Mouse (Mus musculus) ovary, adult 2 months (tissue): Measurements from ENCODE around the gene Mrpl9. TPM values are rescaled to one million over a fixed set of nuclear protein-coding genes. Genes with fewer than 3 reads are reported as not detected.

Source experiments
- polyA plus RNA-seq: library from polyadenylated mRNA; depleted of rRNA; stranded (reverse); fragments of >200 nt; gene quantifications from 2 replicates; pipeline ENCODE4 v1.2.3, GENCODE M21; 2012; rRNA removed

Mrpl9 gene
- 26.6 and 33.9 TPM in 2 replicates for polyA plus RNA-seq

GRCm38 (mm10) chr3:94442951-94443596 is at the start of gene Mrpl9:
TSS of gene Mrpl9 (plus strand) at chr3:94443318.

DNA sequence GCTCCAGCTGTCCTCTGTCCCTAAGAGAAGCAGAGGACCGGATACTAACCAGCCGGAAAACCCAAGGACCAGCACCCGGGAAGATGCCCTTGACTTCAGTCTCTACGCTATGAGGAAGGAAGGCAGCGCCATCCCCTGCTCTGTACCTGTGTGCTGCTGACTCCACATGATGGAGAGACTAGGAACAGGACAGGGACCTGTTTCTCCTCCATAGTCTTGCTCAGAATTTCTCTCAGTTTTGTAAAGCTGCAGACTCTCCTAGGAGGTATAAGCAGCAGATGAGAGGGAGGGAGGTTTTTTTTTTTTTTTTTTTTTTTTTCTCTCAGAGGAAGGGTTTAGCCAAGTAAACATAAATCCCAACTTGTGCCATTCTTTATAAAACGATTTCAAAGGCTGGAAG is 44.9 kb upstream of the Mrpl9 start, which contains the start of gene Lingo4:
Gene Lingo4 (plus strand): TSS at position 301 of the 400 bp plus-strand sequence.

DNA sequence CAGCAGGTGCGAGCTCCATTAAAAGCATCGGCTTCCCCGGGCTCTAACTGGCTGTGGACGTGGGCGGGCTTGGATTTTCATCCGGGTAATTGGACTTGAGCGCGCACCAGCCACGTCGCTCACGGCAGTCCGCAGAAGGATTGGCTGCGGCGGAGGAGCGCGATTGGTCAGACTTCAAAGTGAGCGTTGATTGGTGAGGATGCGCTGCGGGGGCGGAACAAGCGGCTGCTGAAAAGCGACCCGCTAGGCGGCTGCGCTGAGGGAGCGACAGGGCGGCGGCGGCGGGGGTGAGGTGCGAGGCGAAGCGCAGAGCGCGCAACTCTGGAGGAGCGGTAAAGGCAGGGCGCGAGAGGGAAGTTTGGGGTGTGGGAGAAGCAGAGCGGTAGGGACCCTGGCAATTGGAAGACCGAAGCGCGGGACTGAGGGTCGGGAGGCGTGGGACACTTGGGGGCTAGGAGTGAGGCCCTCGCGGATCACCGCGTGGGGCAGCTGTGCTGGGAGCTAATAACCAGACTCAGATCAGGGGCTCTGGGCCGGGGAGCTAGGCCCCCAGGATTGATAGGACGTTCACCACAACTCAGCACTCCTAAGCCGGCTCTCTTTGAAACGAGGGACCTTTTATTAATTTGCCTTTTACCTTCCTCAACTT is 30.0 kb upstream of the Mrpl9 start, which contains the start of gene Tdrkh:
Gene Tdrkh (plus strand): TSS at position 243 of the 649 bp plus-strand sequence.

GRCm38 (mm10) chr3:94443597-94443964 is 463 bp downstream of the Mrpl9 start, which contains the start of gene Oaz3:
TSS of gene Oaz3 (minus strand) at chr3:94443915.

GRCm38 (mm10) chr3:94477981-94478422 is 34.9 kb downstream of the Mrpl9 start, which contains the start of gene Celf3:
TSS of gene Celf3 (plus strand) at chr3:94478295.

DNA sequence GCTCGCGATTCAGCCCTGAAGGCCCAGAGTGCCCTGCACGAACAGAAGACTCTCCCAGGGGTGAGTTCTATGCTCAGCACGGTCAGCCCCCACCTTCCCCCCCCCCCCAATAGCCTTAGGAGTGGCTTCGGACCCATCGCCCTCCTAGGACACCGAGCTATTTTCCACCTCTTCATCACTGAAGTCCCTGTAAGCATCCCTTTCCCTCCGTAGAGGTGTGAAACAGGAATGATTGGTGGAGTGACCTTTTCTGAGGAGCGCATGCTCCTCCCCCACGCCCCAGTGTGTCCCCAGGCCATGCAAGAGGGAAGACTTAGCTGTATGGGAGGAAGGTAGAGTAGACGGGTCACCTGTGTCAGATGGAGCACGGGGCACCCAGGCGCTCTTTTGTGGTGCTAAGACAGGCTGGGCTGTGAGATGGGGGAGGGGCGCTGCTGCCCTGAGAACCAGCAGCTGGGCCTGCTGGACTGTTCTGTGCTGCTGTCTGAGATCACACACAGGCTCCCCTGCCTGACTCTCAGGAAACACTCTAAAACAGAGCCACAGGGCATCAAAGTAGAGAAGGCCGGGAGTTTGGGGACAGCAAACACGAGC is 37.3 kb downstream of the Mrpl9 start, which contains the start of gene Riiad1:
Gene Riiad1 (minus strand): TSS at position 51 of the 594 bp plus-strand sequence.

Other genes with a start within 250 kb of the Mrpl9 start
- not detected in 2 replicates for gene Gm5286, start 246.6 kb upstream of the Mrpl9 start, polyA plus RNA-seq
- not detected in 2 replicates for gene Gm4778, start 179.3 kb upstream of the Mrpl9 start, polyA plus RNA-seq
- 0.36 and 0.54 TPM in 2 replicates for gene Them4, start 133.2 kb upstream of the Mrpl9 start, polyA plus RNA-seq
- gene Them5, start 101.2 kb upstream of the Mrpl9 start, polyA plus RNA-seq = 0.69 and 1.2 TPM in 2 replicates
- 4.8 and 7.8 TPM in 2 replicates for gene C2cd4d, start 80.9 kb upstream of the Mrpl9 start, polyA plus RNA-seq
- gene Rorc, start 70.5 kb upstream of the Mrpl9 start, polyA plus RNA-seq = 9.8 and 12.7 TPM in 2 replicates
- gene Lingo4, start 44.8 kb upstream of the Mrpl9 start, polyA plus RNA-seq = 0.13 TPM in 1 of 2 replicates, not detected in the other
- gene Tdrkh, start 30.0 kb upstream of the Mrpl9 start, polyA plus RNA-seq = 0.12 and 0.98 TPM in 2 replicates
- gene Oaz3, start 597 bp downstream of the Mrpl9 start, polyA plus RNA-seq = 0.17 TPM in 1 of 2 replicates, not detected in the other
- gene Celf3, start 35.0 kb downstream of the Mrpl9 start, polyA plus RNA-seq = 3.1 and 4.7 TPM in 2 replicates
- 0.91 and 1.1 TPM in 2 replicates for gene Riiad1, start 37.0 kb downstream of the Mrpl9 start, polyA plus RNA-seq
- 7.8 and 9.6 TPM in 2 replicates for gene Snx27, start 139.4 kb downstream of the Mrpl9 start, polyA plus RNA-seq
- gene Gm10972, start 199.8 kb downstream of the Mrpl9 start, polyA plus RNA-seq = not detected in 2 replicates
- 7.7 and 8.7 TPM in 2 replicates for gene Tuft1, start 215.6 kb downstream of the Mrpl9 start, polyA plus RNA-seq